Mouse (Mus musculus) frontal cortex, adult (tissue): ENCODE data around the gene Map2k6.

ENCODE experiments used
- ATAC-seq: cut with Nextera tagmentation; 2 replicates; pipeline ENCODE4 v1.9.2; 2017; ENCODE audit warnings: mild to moderate bottlenecking, moderate library complexity, mixed read lengths; ENCODE audit not compliant: low TSS enrichment

Map2k6 gene

GRCm38 (mm10) chr11:110450758-110451121, 51.8 kb downstream of the Map2k6 start:
- no peak for ATAC-seq

GRCm38 (mm10) chr11:110451590-110451989, 52.7 kb downstream of the Map2k6 start:
- ATAC-seq: no peak

DNA sequence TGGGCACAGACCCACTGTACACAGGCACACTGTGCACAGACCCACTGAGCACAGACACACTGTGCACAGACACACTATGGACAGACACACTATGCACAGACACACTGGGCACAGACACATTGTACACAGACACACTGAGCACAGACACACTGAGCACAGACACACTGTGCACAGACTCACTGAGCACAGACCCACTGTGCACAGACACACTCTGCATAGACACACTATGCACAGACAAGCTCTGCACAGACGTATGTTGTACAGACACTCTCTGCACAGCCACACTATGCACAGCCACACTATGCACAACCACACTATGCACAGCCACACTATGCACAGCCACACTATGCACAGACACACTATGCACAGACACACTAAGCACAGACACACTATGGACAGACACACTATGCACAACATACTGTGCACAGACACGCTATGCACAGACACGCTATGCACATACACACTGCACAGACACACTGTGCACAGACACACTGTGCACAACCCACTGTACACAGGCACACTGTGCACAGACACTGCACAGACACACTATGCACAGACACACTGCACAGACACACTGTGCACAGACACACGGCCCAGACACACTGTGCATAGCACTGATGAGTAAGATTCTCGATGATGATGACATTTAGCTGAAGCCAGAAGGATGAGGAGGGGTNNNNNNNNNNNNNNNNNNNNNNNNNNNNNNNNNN, 54.7 kb downstream of the Map2k6 start:
- no peak for ATAC-seq

- no peak for ATAC-seq
These were observed 58.6 kb downstream of the Map2k6 start for GRCm38 (mm10) chr11:110457441-110457912.

GRCm38 (mm10) chr11:110460480-110460879, 61.6 kb downstream of the Map2k6 start:
- ATAC-seq: no peak

- ATAC-seq: no peak
These were observed 62.8 kb downstream of the Map2k6 start for GRCm38 (mm10) chr11:110461560-110462331.

GRCm38 (mm10) chr11:110462975-110463578, 64.2 kb downstream of the Map2k6 start:
- no peak for ATAC-seq

- no peak for ATAC-seq
These were observed 64.9 kb downstream of the Map2k6 start for GRCm38 (mm10) chr11:110463801-110464200.

GRCm38 (mm10) chr11:110469054-110469453, 70.1 kb downstream of the Map2k6 start:
- no peak for ATAC-seq

DNA sequence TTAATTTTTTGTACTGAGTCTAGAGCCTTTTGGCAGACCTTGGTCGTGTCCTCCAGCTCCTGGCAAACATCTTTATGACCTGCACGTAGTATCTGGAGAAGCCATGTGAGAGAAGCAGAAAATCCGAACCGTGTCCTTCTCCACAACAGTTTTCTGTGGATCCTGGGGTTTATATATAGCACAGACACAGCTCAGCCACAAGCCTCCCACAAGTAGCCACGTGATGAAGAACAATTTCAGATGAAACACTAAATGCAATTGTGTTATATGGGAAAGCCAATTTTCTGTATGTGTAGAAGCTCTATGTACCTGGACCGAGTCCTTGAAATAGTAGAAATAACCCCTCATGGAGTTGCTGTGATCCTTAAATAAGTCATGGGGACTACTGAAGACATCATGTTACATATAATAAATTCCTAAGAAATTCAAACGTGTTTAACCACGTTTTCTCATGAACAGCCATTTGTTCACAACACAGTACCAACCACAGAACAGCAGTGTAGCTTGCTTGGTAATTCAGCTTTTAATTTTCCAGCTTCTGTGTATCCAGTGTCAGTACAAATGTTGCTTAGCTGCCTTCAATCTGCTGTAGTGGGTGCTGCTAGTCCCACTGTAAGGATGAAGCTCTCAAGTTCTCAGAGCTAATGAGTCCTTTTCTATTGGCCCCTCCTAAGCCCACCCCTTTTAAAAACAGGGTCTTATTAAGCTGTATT, 71.8 kb downstream of the Map2k6 start:
- peak; percentile 91 for ATAC-seq

GRCm38 (mm10) chr11:110471362-110471761, 72.4 kb downstream of the Map2k6 start:
- no peak for ATAC-seq

DNA sequence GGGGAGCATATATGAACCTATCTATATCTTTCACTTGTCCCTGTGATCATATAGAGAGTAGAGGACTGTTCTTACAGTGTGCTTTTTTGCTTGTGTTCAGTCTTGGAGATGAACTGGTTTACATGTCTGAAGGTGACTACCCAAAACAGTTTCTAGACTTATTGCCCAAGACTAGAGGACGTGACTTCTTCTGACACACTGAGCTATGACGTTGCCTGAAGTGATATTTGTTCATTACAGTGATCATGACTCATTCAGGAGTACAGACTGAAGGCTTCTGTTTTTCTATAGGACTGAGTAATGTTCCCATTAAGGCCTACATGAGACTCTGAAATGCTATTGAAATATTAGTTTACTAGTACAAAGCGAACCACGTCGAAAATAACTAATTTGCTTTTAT, 73.2 kb downstream of the Map2k6 start:
- ATAC-seq: no peak

DNA sequence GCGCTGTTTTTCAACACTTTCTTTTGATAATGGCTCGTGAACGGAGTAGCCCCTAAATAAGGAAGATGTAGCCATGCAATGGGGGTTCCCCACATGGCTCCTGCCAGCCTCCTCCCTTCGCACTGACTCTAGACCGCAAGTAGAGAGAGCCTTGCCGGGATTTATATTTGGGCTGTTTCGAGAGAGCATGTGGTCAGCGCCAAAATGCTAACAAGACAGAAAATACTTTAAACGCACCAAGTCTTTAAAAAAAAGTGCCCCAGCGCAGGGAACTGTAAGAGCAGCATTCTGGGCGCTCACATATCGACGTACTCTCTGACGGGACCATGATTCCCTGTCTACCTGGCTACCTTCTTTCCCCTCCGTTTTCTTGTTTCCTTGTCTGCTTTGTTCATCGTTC, 74.6 kb downstream of the Map2k6 start:
- no peak for ATAC-seq

DNA sequence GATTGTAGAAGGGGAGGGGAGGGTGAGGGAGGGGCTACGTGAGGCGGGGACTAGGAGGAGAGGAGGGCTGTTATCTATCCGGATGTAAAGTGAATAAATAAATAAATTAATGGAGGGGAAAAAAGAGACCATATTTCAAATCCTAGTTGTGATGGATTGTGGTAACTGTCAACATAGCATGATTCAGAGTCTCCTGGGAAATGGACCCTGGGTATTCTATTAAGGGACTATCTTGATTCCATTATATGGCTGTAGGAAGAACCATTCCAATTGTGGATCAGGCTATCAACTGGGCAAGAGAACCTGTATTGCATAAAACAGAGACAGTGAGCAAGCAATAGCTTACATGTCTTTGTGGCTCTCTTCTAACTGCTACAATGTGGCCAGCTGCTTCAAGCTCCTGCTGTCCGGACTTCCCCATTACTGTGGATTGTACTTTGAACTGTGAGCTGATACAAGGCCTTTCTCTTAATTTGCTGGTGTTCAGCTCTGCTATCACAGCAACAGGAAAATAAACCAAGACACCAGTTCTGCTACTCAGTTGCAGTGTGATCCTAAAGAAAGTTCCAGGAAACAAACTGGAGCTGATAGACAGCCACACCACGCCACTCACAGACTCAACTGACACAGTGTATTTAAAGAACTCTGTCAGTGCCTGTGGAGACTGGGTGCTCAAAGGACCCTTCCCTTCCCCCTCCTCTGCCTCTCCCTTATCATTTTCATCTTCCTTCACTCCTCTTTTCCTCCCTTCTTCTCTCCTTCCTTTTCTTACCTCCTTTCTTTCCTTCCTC, 77.6 kb downstream of the Map2k6 start:
- no peak for ATAC-seq

- ATAC-seq: 0 out of 2 replicates have a peak, but pooled peaks have one; percentile 33
These were observed 79.3 kb downstream of the Map2k6 start for GRCm38 (mm10) chr11:110477961-110478869.

GRCm38 (mm10) chr11:110478978-110479384, 80.1 kb downstream of the Map2k6 start:
- peak; percentile 79 for ATAC-seq

DNA sequence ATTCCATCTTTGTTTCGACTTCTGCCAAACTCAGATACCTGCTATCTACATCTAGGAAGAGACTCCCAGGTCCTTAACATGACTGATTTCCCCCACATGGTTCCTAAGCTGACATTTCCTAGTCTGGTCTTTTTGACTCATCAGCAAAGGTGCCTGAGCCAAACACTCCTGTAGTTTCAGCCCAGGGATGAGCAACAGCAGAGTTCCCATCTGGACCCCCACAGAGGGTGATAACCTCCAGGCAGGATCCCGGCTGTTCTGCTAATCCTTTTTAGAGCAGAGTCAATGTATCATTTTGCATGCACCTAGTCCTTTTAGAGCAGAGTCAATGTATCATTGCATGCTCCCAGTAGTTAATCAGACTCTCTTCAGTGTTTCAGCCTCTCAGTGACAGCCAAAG, 82.5 kb downstream of the Map2k6 start:
- ATAC-seq: no peak

- ATAC-seq: no peak
These were observed 83.3 kb downstream of the Map2k6 start for GRCm38 (mm10) chr11:110482176-110482575.

DNA sequence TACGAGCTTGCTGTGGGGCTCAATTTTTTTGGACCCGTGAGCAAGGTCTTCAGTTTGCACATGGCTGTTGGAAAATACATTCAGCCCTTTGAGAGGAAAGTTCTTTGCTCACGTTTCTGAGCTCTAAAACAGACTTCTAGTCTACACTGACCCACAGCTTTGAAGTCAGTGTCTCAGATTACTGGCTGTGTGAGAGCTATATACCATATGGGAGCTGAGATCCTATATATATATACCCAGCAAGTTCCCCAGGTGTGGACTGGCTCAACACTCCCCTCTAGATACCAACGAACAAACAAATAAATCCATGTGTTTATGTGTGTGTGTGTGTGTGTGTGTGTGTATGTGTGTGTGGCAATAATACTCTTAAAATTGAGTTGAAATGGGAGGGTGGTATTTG, 83.7 kb downstream of the Map2k6 start:
- ATAC-seq: no peak

DNA sequence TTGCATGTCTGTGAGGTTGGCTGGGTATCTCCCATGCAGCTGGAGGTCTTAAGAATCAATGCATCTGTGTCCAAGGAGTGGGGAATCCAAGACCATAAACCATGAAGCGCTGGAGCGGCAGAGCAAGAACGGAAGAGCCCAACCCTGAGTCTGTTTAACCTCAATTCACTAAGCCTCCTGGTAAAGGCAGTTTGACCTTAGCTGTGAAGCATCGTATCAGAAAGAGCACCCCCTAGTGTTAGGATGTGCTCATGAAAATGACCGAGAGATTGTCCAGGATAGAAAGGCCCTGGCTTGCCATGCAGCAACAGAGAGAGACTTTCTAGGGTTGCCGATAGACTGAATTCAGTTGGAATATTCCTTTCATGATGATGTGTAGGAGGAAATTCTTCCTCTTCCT, 84.2 kb downstream of the Map2k6 start:
- ATAC-seq: 0 out of 2 replicates have a peak, but pooled peaks have one; percentile 66
